Mouse (Mus musculus): ENCODE measurements around the gene Chst5.
"Not testable (repeated sequence)": the region's sequence is repeated elsewhere in the genome, so short reads cannot be mapped to it uniquely, and the experiment has no call there.

- TF ChIP-seq GATA1 (IDR thresholded peaks at IDR 0.05; ENCODE audit: borderline replicate concordance, low read length); FLI1 (IDR thresholded peaks at IDR 0.05; ENCODE audit: low read length): not testable (repeated sequence)
These were observed 28.1 kb upstream of the Chst5 start for GRCm38 (mm10) chr8:111938076-111938985.

All from megakaryocyte, embryonic 14.5 days (primary cell).